Mouse (Mus musculus) heart, embryonic 14.5 days (tissue): ENCODE measurements at regions not wholly inside any gene's neighbourhood (a gene's known extent, or its start where the extent isn't known, plus 50 kb on each side); places are given as distances from the start of the nearest gene placed in this dataset.

Source experiments
- ATAC-seq: fragments of 200-750 bp; cut with Nextera tagmentation; 2 replicates; pipeline ENCODE4 v1.8.0; 2017; ENCODE audit warnings: low read depth, moderate TSS enrichment; ENCODE audit not compliant: insufficient number of reproducible peaks, insufficient read depth, low FRiP score
- H3K27ac ChIP-seq, 2 experiments: fragments of 200-500 bp in 1 of 2; fragments of 300-500 bp in 1 of 2; sonication (generic) in 1 of 2; replicated peaks in 1 of 2; 2 replicates each; pipeline ENCODE4 v1.5.1; 2012 to 2014; ENCODE audit warnings: low read depth in 2 of 2, low read length in 2 of 2, control low read depth in 1 of 2, mild to moderate bottlenecking in 1 of 2, mixed read lengths in 1 of 2; ENCODE audit not compliant: control insufficient read depth in 1 of 2, insufficient read depth in 1 of 2
- H3K27me3 ChIP-seq: fragments of 300-500 bp; sonication (generic); 2 replicates; pipeline ENCODE4 v1.6.1; 2014; ENCODE audit warnings: mild to moderate bottlenecking, low read length, control low read depth; ENCODE audit not compliant: control insufficient read depth, insufficient read depth
- H3K36me3 ChIP-seq: fragments of 300-500 bp; sonication (generic); 2 replicates; pipeline ENCODE4 v1.6.1; 2014; ENCODE audit warnings: mild to moderate bottlenecking, control low read depth, low read length, mixed read lengths; ENCODE audit not compliant: control insufficient read depth, insufficient read depth
- H3K4me1 ChIP-seq, 2 experiments: fragments of 200-500 bp in 1 of 2; fragments of 300-500 bp in 1 of 2; sonication (generic) in 1 of 2; 2 replicates each; pipeline ENCODE4 v1.6.1; 2012 to 2014; ENCODE audit warnings: low read length in 2 of 2, control low read depth in 1 of 2, mixed read lengths in 1 of 2; ENCODE audit not compliant: control insufficient read depth in 2 of 2, insufficient read depth in 2 of 2
- H3K4me2 ChIP-seq: fragments of 300-500 bp; sonication (generic); 2 replicates; pipeline ENCODE4 v1.6.1; 2014; ENCODE audit warnings: mild to moderate bottlenecking, low read length
- H3K4me3 ChIP-seq, 2 experiments: fragments of 200-500 bp in 1 of 2; fragments of 300-500 bp in 1 of 2; sonication (generic) in 1 of 2; 2 replicates each; pipeline ENCODE4 v1.5.1; 2012 to 2014; ENCODE audit warnings: low read length in 2 of 2, mild to moderate bottlenecking in 2 of 2, control low read depth in 1 of 2, low read depth in 1 of 2, moderate library complexity in 1 of 2; ENCODE audit not compliant: control insufficient read depth in 1 of 2, insufficient read depth in 1 of 2
- H3K9ac ChIP-seq: fragments of 300-500 bp; sonication (generic); 2 replicates; pipeline ENCODE4 v1.6.1; 2014; ENCODE audit warnings: mild to moderate bottlenecking, low read length
- H3K9me3 ChIP-seq: fragments of 300-500 bp; sonication (generic); 2 replicates; pipeline ENCODE4 v1.6.1; 2016; ENCODE audit warnings: low read length, control low read depth; ENCODE audit not compliant: control insufficient read depth
- WGBS: fragments of 180-500 bp; shearing (Covaris S2); extraction: QIAGEN DNeasy Blood & Tissue Kit; methylation state at CpG from one replicate; pipeline ENCODE4 v1.1.7; 2014; 5-methylcytosine and 5-hydroxymethylcytosine counted together

DNA sequence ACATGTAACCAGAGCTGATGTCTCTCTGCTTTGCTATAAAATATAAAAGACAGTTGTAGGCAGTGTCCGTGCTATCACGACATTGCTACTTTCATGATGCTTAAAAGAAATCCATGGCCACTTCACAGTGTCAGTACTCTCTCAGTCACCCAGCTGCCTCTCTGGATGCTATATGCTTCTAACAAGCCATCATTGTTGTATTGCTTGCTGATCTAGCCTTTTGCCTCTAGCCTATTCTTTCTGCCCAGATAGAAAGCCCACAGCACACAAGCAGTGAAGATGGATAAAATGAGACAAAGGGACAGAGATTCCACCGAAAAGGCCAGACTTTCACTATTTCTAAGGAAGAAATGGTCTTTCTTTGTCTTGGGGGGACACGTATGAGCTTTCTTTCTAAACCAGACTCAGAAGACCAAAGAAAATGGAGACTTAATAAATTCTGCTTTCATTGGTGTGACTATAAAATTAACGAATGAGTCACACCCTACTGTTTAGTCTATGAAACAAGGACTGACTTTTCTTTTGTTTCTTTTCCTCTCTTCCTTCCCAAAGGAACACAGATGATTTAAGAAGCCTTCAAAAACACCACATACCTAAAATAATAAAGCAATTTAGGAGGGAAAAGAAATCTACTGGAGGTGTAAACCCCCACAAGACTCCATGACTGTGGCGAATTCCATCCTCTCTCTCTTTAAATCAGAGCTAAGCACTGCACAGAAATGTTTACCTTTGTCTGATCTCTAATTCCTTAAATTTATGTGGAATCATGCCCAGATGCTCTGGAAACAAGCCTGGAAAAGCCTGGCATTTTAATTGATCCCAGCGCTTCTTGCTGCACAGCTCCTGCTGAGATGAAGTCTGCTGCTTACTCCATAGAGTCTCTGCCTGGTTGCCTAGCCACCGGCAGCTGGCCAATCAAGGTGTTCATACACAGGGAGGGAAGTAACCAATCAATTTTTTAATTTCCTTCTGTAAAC is 89.6 kb upstream of the Gas2 start:
- H3K9me3 ChIP-seq = no peaks in the 10 kb centered on the region
- no peak for ATAC-seq
- WGBS = 71% methylated on average over 8 of the region's 8 CpGs
- H3K36me3 ChIP-seq = no peaks in the 10 kb centered on the region
- H3K4me3 ChIP-seq = no peak overlapping the region
- H3K27me3 ChIP-seq = no peaks in the 10 kb centered on the region
- H3K27ac ChIP-seq = no peak overlapping the region
- H3K9ac ChIP-seq = no peak overlapping the region
- H3K4me2 ChIP-seq = no peak overlapping the region
- no peaks in the 10 kb centered on the region for H3K4me1 ChIP-seq

DNA sequence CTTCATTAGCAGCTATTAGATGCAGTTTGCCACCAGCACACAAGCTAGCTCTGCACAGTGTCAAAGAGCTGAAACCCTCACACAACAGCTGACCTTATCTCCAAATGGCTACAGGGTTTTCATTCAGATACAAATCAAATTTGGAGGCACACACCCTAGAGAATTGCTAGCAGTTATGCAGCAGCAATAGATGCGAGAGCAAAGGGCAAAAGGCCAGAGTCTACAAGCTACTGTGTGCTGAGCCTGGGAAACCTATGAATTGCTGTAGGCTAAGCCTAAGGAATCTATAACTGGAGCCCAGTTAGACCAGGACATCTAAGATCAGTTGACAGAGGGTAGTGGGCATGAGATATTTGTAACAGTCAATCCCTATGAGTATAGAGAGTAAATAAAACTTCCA is 85.8 kb upstream of the Gas2 start:
- H3K4me1 ChIP-seq = no peaks in the 10 kb centered on the region
- H3K27me3 ChIP-seq = no peaks in the 10 kb centered on the region
- 77% methylated on average over 1 of the region's 1 CpGs for WGBS
- no peaks in the 10 kb centered on the region for H3K36me3 ChIP-seq
- H3K9me3 ChIP-seq = no peaks in the 10 kb centered on the region
- H3K9ac ChIP-seq = no peak overlapping the region
- H3K4me3 ChIP-seq = no peak overlapping the region
- H3K4me2 ChIP-seq = no peak overlapping the region
- H3K27ac ChIP-seq = no peak overlapping the region
- ATAC-seq = no peak

DNA sequence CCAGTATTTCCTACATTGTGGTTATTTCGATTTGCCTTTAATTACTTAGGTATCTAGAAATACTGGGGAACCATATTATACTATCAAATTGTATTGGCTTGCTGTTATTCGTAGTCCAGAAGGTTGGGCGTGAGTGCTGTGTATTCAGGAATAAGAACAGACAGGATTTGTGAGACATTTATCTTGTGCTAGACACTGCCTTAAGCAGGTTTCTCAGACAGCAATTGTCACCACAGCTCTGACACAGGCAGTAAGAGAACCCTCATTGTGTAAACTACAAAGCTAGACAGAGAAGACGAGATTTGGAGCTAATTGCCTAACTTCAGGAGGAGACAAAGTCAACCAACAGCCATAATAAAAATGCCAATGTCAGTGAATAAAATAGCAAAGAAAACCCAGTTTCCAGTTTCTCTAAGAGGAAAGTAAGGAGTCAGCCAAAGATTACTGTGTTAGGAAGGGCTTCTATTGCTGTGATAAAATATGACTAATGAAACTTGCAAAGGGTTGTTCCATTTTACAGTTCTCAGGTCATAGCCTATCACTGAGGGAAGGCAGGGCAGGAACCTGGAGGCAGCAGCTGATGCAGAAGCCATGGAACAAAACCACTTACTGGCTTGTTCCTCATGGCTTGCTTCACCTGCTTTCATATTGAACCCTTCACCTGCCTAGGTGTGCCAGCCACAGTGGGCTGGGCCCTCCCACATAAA is 78.6 kb upstream of the Gas2 start:
- no peak overlapping the region for H3K4me2 ChIP-seq
- no peaks in the 10 kb centered on the region for H3K9me3 ChIP-seq
- WGBS = 71% methylated on average over 4 of the region's 4 CpGs
- H3K27ac ChIP-seq = no peak overlapping the region
- no peak for ATAC-seq
- H3K4me3 ChIP-seq = no peak overlapping the region
- no peaks in the 10 kb centered on the region for H3K27me3 ChIP-seq
- no peaks in the 10 kb centered on the region for H3K4me1 ChIP-seq
- H3K9ac ChIP-seq = no peak overlapping the region
- H3K36me3 ChIP-seq = no peaks in the 10 kb centered on the region

DNA sequence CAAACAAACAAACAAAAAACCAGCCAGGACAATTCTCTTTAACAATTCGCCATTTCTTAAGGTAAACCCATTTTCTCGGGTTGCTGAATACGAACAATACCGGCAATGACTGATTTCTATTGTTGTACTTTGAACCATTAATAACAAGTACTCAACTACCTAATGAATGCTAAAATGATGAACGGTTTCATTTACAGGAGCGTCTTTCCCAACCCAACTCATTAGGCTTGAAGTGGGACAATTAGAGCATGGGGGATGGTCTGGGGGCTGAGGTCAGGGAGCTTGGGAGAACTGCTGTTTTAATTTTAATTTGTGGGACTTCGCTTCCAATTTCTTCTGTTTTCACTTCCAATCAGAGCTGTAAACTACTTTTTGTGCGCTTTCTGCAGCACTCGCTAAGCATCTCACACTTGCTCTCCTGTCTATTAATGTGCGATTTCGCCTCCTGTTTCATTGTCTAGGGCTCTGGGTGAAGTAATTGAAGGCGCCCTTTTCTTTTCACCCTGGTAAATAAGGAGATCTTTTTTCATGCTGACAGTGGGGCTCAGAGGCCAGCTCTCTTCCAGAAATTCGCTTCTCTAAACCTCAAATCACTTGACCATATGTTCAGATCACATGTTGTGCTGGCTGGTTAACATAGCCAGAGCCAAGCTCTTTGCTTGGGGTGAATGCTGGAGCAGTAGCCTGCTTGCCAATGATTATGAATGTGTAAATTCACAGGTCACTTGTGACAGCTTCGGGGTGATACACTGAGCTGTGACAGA is 77.7 kb upstream of the Gas2 start:
- ATAC-seq = no peak
- Histone ChIP-seq H3K27ac (no peak overlapping the region), H3K27me3 (no peaks in the 10 kb centered on the region), H3K36me3 (no peaks in the 10 kb centered on the region), H3K4me2 (no peak overlapping the region), H3K4me1 (no peaks in the 10 kb centered on the region), H3K9ac (no peak overlapping the region), H3K4me3 (no peak overlapping the region), H3K9me3 (no peaks in the 10 kb centered on the region)
- 77% methylated on average over 14 of the region's 14 CpGs for WGBS

DNA sequence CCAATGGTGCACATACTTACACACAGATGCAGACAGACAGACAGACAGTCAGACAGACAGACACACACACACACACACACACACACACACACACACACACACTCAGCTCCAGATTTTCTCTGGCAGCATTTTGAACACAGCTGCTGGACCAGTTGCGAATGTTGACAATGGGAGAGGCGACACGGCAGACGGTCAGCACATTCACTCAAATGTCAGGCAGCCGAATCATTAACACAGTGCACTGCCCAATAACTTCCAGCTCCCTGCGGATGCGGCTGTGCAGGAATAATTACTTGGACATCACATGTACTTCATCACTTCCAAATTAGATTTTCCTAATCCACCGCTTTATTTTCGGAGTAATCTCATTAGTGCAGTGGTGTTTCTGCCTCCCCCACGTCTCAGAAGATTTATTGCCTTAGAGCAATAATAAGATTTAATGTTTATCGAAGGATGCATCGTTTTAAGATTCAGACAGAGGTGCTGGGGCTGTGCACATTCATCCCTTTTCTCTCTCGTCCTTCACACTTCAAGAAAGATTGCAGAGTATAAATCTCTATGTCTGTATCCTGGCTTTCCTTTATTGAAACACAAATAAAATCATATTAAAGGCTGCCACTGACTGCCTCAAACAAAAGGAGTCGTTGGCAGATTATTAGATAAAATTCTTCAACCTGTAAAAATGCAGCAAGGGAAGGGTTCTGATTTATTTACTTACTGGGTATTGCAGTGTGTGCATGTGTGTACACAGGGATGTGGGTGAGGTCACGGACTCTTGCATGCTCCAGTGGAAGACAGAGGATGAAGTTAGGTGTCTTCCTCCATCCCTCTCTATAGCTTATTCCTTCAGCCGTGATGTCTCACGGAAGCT is 70.9 kb upstream of the Gas2 start:
- no peaks in the 10 kb centered on the region for H3K4me1 ChIP-seq
- whole genome bisulfite sequencing = 78% methylated on average over 17 of the region's 17 CpGs
- no peak for ATAC-seq

DNA sequence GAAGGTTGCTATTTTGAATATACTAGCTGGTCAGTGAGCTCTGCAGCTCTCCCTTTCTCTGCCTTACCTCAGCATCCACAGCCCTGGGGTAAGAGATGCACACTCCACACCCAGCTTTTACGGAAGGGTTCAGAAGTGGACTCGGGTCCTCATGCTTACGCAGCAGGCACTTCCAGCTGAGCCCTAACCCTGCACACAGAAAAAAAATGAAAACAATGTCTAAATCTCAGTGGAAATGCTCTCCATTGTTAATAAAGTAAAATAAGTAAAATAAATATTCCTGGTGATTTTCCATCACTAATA is 70.3 kb upstream of the Gas2 start:
- Histone ChIP-seq H3K4me3 (no peak overlapping the region), H3K9me3 (no peaks in the 10 kb centered on the region), H3K27ac (no peak overlapping the region), H3K27me3 (no peaks in the 10 kb centered on the region), H3K36me3 (no peaks in the 10 kb centered on the region), H3K4me1 (no peaks in the 10 kb centered on the region), H3K9ac (no peak overlapping the region), H3K4me2 (no peak overlapping the region)
- no peak for ATAC-seq
- WGBS = 83% methylated on average over 3 of the region's 3 CpGs

More for the DNA sequence above, 70.9 kb upstream of the Gas2 start:
- no peaks in the 10 kb centered on the region for H3K36me3 ChIP-seq
- H3K27ac ChIP-seq = no peak overlapping the region
- no peak overlapping the region for H3K9ac ChIP-seq
- H3K9me3 ChIP-seq = no peaks in the 10 kb centered on the region
- no peaks in the 10 kb centered on the region for H3K27me3 ChIP-seq
- no peak overlapping the region for H3K4me2 ChIP-seq
- H3K4me3 ChIP-seq = no peak overlapping the region
